Mouse (Mus musculus) stomach, postnatal 0 days (tissue): ENCODE measurements around the gene Selenon. TPM values are rescaled to one million over a fixed set of nuclear protein-coding genes. Genes with fewer than 3 reads are reported as not detected.

Source experiments
- ATAC-seq: fragments of 200-750 bp; cut with Nextera tagmentation; 2 replicates; pipeline ENCODE4 v1.8.0; 2017; ENCODE audit not compliant: low FRiP score, low TSS enrichment
- DNase-seq: peaks from one replicate; pipeline ENCODE4 v3.0.0-alpha.2; 2016; ENCODE audit warnings: low spot score
- H3K27ac ChIP-seq: fragments of 300-500 bp; sonication (generic); replicated peaks from 2 replicates; pipeline ENCODE4 v1.5.1; 2014; ENCODE audit warnings: mild to moderate bottlenecking, control low read depth
- H3K27me3 ChIP-seq: fragments of 300-500 bp; sonication (generic); 2 replicates; pipeline ENCODE4 v1.6.1; 2014; ENCODE audit warnings: low read length; ENCODE audit not compliant: control insufficient read depth, insufficient read depth
- H3K36me3 ChIP-seq: fragments of 300-500 bp; sonication (generic); 2 replicates; pipeline ENCODE4 v1.6.1; 2014; ENCODE audit warnings: low read length, mixed read lengths; ENCODE audit not compliant: control insufficient read depth, insufficient read depth
- H3K4me1 ChIP-seq: fragments of 300-500 bp; sonication (generic); replicated peaks from 2 replicates; pipeline ENCODE4 v1.6.1; 2014; ENCODE audit warnings: antibody characterized with exemption; ENCODE audit not compliant: control insufficient read depth, insufficient read depth
- H3K4me2 ChIP-seq: fragments of 300-500 bp; sonication (generic); replicated peaks from 2 replicates; pipeline ENCODE4 v1.6.1; 2014; ENCODE audit warnings: low read depth, mild to moderate bottlenecking, control low read depth, moderate library complexity
- H3K4me3 ChIP-seq: fragments of 300-500 bp; sonication (generic); 2 replicates; pipeline ENCODE4 v1.5.1; 2014; ENCODE audit warnings: low read depth, low read length, control low read depth
- H3K9ac ChIP-seq: fragments of 300-500 bp; sonication (generic); 2 replicates; pipeline ENCODE4 v1.6.1; 2014; ENCODE audit warnings: mild to moderate bottlenecking, low read length, control low read depth, mixed read lengths
- H3K9me3 ChIP-seq: fragments of 300-500 bp; sonication (generic); 2 replicates; pipeline ENCODE4 v1.6.1; 2016; ENCODE audit warnings: low read length; ENCODE audit not compliant: control insufficient read depth
- CTCF ChIP-seq: IDR thresholded peaks from 2 replicates; pipeline ENCODE4 v1.5.1; 2016; ENCODE audit warnings: antibody characterized with exemption, low read depth, mild to moderate bottlenecking, moderate library complexity
- EP300 ChIP-seq: optimal IDR thresholded peaks from 2 replicates; pipeline ENCODE3; 2016; ENCODE audit warnings: antibody characterized with exemption
- WGBS: fragments of 180-500 bp; shearing (Covaris S2); extraction: QIAGEN DNeasy Blood & Tissue Kit; methylation state at CpG from one replicate; pipeline ENCODE4 v1.1.7; 2014; 5-methylcytosine and 5-hydroxymethylcytosine counted together
- polyA plus RNA-seq: library from polyadenylated mRNA; unstranded; fragments of >200 nt; fragmentation: Nextera tagmentation; extraction: Ambion mirVana; gene quantifications from 2 replicates; pipeline ENCODE4 v1.2.1, GENCODE M21; 2015

Selenon gene
- polyA plus RNA-seq, 1 experiment from 2014 or later = 8.6 TPM

GRCm38 (mm10) chr4:134588287-134588686, 36.3 kb upstream of the Selenon start:
- ATAC-seq = no peak
- Histone ChIP-seq H3K4me1 (no peaks in the 10 kb centered on the region), H3K4me3 (no peak overlapping the region), H3K36me3 (no peaks in the 10 kb centered on the region), H3K9ac (no peak overlapping the region), H3K9me3 (no peaks in the 10 kb centered on the region), H3K27ac (no peak overlapping the region), H3K4me2 (no peak overlapping the region), H3K27me3 (no peaks in the 10 kb centered on the region)
- WGBS = 89% methylated on average over 9 of the region's 9 CpGs
- DNase-seq = no peak
- TF ChIP-seq EP300 (no peak), CTCF (no peak)

DNA sequence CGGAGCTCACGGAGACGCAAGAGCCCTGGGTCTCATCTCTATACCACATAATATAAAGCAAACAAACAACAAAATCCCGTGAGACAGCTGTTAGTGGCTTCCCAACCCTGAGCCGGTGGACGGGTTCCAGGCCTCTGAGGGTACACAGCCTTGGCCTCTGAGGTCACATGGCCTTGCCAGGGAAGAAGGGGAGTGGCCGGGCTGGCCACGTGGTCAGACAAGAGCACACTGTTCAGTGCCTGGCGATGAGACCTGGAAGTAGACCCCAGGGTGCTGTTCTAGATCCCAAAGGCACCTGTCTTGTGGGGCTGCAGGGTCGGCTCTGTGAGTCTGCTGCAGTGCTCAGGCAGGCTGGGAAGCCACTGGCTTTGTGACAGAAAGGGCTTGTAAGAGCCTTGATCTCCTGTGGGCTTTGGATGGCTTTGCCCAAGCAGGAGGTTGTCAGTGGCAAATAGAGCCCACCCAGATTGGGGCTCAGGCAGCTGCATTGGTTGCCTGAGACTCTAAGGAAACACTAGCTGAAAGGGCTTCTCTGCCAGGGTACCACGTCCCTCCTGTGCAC, 35.8 kb upstream of the Selenon start:
- Histone ChIP-seq H3K9ac (no peak overlapping the region), H3K4me1 (no peaks in the 10 kb centered on the region), H3K4me3 (no peak overlapping the region), H3K27me3 (no peaks in the 10 kb centered on the region), H3K4me2 (no peak overlapping the region), H3K27ac (no peak overlapping the region), H3K9me3 (no peaks in the 10 kb centered on the region), H3K36me3 (no peaks in the 10 kb centered on the region)
- TF ChIP-seq EP300 (no peak), CTCF (no peak)
- ATAC-seq (no peak), DNase-seq (no peak)
- 54% methylated on average over 11 of the region's 11 CpGs for WGBS

- Histone ChIP-seq H3K9ac (no peak overlapping the region), H3K4me2 (no peak overlapping the region), H3K36me3 (no peaks in the 10 kb centered on the region), H3K9me3 (no peaks in the 10 kb centered on the region), H3K27ac (no peak overlapping the region), H3K27me3 (no peaks in the 10 kb centered on the region), H3K4me3 (no peak overlapping the region), H3K4me1 (no peaks in the 10 kb centered on the region)
- ATAC-seq = no peak
- no peak for TF ChIP-seq EP300
- TF ChIP-seq CTCF = no peak
- WGBS = 85% methylated on average over 1 of the region's 1 CpGs
- no peak for DNase-seq
Measured at GRCm38 (mm10) chr4:134586631-134587030, 34.7 kb upstream of the Selenon start.

GRCm38 (mm10) chr4:134586126-134586525, 34.2 kb upstream of the Selenon start:
- TF ChIP-seq CTCF = no peak
- TF ChIP-seq EP300 = no peak
- H3K9ac ChIP-seq = no peak overlapping the region
- no peaks in the 10 kb centered on the region for H3K36me3 ChIP-seq
- H3K4me1 ChIP-seq = no peaks in the 10 kb centered on the region
- 82% methylated on average over 7 of the region's 7 CpGs for WGBS
- no peaks in the 10 kb centered on the region for H3K27me3 ChIP-seq
- no peak overlapping the region for H3K4me3 ChIP-seq
- ATAC-seq (no peak), DNase-seq (no peak)
- H3K27ac ChIP-seq = no peak overlapping the region
- H3K9me3 ChIP-seq = no peaks in the 10 kb centered on the region
- H3K4me2 ChIP-seq = no peak overlapping the region

- H3K27me3 ChIP-seq = no peaks in the 10 kb centered on the region
- 52% methylated on average over 3 of the region's 3 CpGs for WGBS
- 0 out of 2 replicates have a peak, but pooled peaks cover 2% of the 10 kb centered on the region for H3K4me1 ChIP-seq
- no peak overlapping the region for H3K9ac ChIP-seq
- no peak overlapping the region for H3K4me2 ChIP-seq
- H3K27ac ChIP-seq = no peak overlapping the region
- peak; percentile 38; the same call in 1 of the 2 replicates for ATAC-seq
- no peaks in the 10 kb centered on the region for H3K36me3 ChIP-seq
- H3K4me3 ChIP-seq = no peak overlapping the region
- TF ChIP-seq EP300 (no peak), CTCF (peak; percentile 76)
- DNase-seq = peak; percentile 59
- H3K9me3 ChIP-seq = no peaks in the 10 kb centered on the region
Measured at GRCm38 (mm10) chr4:134583513-134583912, 31.5 kb upstream of the Selenon start.

DNA sequence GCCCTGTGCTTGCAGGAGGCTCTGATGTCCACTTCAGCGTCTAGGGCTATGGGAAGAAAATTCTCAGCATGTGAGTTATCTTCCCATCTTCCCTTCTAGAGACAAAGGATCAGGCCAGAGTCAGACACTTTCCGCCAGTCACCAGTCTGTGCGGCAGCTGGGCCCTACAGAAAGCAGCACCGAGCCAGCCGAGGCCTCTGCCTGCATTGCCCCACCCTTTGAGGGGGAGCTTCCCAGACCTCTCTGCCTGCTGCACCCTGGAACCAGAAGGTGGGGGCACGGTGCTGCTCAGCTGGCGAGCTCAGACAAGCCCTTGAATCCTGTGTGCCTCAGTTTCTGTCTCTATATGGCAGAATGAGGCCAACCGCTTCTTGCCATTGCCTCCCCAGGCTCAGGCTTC, 29.4 kb upstream of the Selenon start:
- TF ChIP-seq EP300 (no peak), CTCF (no peak)
- no peak for ATAC-seq
- Histone ChIP-seq H3K9me3 (no peaks in the 10 kb centered on the region), H3K4me3 (no peak overlapping the region), H3K36me3 (no peaks in the 10 kb centered on the region), H3K4me2 (no peak overlapping the region), H3K27me3 (no peaks in the 10 kb centered on the region), H3K9ac (no peak overlapping the region), H3K27ac (no peak overlapping the region), H3K4me1 (0 out of 2 replicates have a peak, but pooled peaks cover 2% of the 10 kb centered on the region)
- no peak for DNase-seq
- WGBS = 53% methylated on average over 8 of the region's 8 CpGs
